Mouse (Mus musculus) lung, embryonic 16.5 days (tissue): ENCODE measurements around the gene Stc2. TPM values are rescaled to one million over a fixed set of nuclear protein-coding genes. Genes with fewer than 3 reads are reported as not detected.

Experiments used
- ATAC-seq: fragments of 200-750 bp; cut with Nextera tagmentation; 2 replicates; pipeline ENCODE4 v1.8.0; 2017; ENCODE audit warnings: low read depth, mild to moderate bottlenecking, moderate library complexity
- H3K27ac ChIP-seq: fragments of 300-500 bp; sonication (generic); 2 replicates; pipeline ENCODE4 v1.5.1; 2014; ENCODE audit warnings: mild to moderate bottlenecking, control low read depth, low read length
- H3K27me3 ChIP-seq: fragments of 300-500 bp; sonication (generic); 2 replicates; pipeline ENCODE4 v1.6.1; 2014; ENCODE audit warnings: low read depth, low read length, mixed read lengths; ENCODE audit not compliant: control insufficient read depth, insufficient read depth
- H3K36me3 ChIP-seq: fragments of 300-500 bp; sonication (generic); 2 replicates; pipeline ENCODE4 v1.6.1; 2014; ENCODE audit warnings: low read length; ENCODE audit not compliant: control insufficient read depth, insufficient read depth
- H3K4me1 ChIP-seq: fragments of 300-500 bp; sonication (generic); replicated peaks from 2 replicates; pipeline ENCODE4 v1.6.1; 2014; ENCODE audit warnings: low read length, mixed read lengths; ENCODE audit not compliant: control insufficient read depth, insufficient read depth
- H3K4me2 ChIP-seq: fragments of 300-500 bp; sonication (generic); 2 replicates; pipeline ENCODE4 v1.6.1; 2014; ENCODE audit warnings: low read depth, low read length, control low read depth
- H3K4me3 ChIP-seq: fragments of 300-500 bp; sonication (generic); 2 replicates; pipeline ENCODE4 v1.5.1; 2014; ENCODE audit warnings: mild to moderate bottlenecking, low read length, control low read depth
- H3K9ac ChIP-seq: fragments of 300-500 bp; sonication (generic); 2 replicates; pipeline ENCODE4 v1.6.1; 2014; ENCODE audit warnings: low read length, control low read depth
- H3K9me3 ChIP-seq: fragments of 300-500 bp; sonication (generic); 2 replicates; pipeline ENCODE4 v1.6.1; 2016; ENCODE audit warnings: low read length; ENCODE audit not compliant: control insufficient read depth
- WGBS: fragments of 180-500 bp; shearing (Covaris S2); extraction: QIAGEN DNeasy Blood & Tissue Kit; methylation state at CpG from one replicate; pipeline ENCODE4 v1.1.7; 2014; 5-methylcytosine and 5-hydroxymethylcytosine counted together
- polyA plus RNA-seq: library from polyadenylated mRNA; unstranded; fragments of >200 nt; fragmentation: Nextera tagmentation; extraction: Ambion mirVana; gene quantifications from 2 replicates; pipeline ENCODE4 v1.2.1, GENCODE M21; 2015

Stc2 gene
- polyA plus RNA-seq, 1 experiment from 2014 or later: 3.4 TPM

GRCm38 (mm10) chr11:31388890-31389289, 19.0 kb upstream of the Stc2 start:
- no peak; the same call in 1 of the 2 replicates for ATAC-seq
- H3K4me2 ChIP-seq: no peak overlapping the region
- no peak overlapping the region for H3K9ac ChIP-seq
- H3K27ac ChIP-seq: no peak overlapping the region
- H3K9me3 ChIP-seq: no peaks in the 10 kb centered on the region
- WGBS: 21% methylated on average over 4 of the region's 4 CpGs
- no peaks in the 10 kb centered on the region for H3K27me3 ChIP-seq
- H3K4me3 ChIP-seq: no peak overlapping the region
- H3K4me1 ChIP-seq: no peaks in the 10 kb centered on the region
- H3K36me3 ChIP-seq: no peaks in the 10 kb centered on the region

DNA sequence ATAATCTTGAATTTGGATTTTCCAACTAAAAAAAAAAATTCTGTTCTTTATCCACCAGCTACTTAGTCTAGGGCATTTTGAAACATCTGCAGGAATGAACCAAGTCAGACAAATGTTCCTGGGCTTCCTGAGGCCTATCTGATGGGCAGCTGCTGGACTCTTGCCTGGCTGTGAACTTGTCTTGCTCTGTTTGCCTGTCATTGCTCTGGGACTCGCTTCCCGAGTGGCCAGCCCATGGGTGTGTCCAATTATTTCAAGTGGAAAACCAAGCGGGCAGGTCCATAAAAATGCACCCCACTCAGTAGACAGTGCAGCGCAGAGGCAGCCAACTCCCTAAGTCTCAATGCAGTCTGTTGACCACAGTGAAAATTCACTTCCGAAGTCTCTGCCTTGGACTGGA, 17.7 kb upstream of the Stc2 start:
- no peaks in the 10 kb centered on the region for H3K4me1 ChIP-seq
- no peak for ATAC-seq
- 70% methylated on average over 5 of the region's 5 CpGs for WGBS
- no peaks in the 10 kb centered on the region for H3K27me3 ChIP-seq
- no peaks in the 10 kb centered on the region for H3K9me3 ChIP-seq
- H3K4me2 ChIP-seq: no peak overlapping the region
- no peaks in the 10 kb centered on the region for H3K36me3 ChIP-seq
- H3K4me3 ChIP-seq: no peak overlapping the region
- H3K9ac ChIP-seq: no peak overlapping the region
- no peak overlapping the region for H3K27ac ChIP-seq

DNA sequence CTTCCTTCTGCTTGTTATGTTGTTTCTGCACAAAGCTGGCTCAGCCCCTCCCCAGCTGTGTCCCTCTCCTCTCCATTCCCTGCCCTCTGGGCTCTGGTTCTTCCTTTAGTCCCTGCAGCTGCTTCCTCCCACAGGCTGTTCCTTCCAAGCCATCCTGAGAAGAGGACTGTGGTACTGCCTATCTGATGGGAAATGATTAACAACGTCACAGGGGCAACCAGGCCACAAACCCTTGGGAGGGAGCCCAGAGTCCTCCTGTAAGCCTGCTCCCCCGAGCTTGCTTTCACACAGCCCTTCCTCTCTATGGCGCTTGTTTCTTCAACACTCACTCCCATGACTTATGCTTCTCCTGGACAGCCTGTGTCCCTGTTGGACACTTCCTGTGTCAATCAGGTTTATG, 16.7 kb upstream of the Stc2 start:
- 18% methylated on average over 3 of the region's 3 CpGs for WGBS
- no peak overlapping the region for H3K27ac ChIP-seq

DNA sequence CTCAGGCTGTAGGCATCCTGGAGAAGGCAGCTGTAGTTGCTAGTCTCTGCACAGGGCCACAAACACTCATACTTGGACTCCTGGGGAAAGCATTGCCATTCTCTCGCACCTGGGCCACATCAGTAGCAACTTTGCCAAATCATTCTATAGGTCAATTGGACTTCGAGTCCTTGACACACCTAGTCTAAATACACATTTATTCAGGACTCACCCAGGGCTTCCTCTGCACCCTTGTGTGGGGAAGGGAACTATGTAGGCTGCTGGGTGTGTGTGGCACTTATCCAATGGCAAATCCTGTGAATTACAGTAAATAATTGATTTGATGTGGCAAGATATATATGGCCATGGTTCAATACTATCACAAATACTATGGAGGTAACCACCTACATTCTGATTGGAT, 14.1 kb upstream of the Stc2 start:
- WGBS: 87% methylated on average over 2 of the region's 2 CpGs
- Histone ChIP-seq H3K27ac (no peak overlapping the region), H3K9ac (no peak overlapping the region), H3K4me2 (no peak overlapping the region), H3K36me3 (no peaks in the 10 kb centered on the region), H3K27me3 (no peaks in the 10 kb centered on the region), H3K9me3 (no peaks in the 10 kb centered on the region), H3K4me3 (no peak overlapping the region), H3K4me1 (no peaks in the 10 kb centered on the region)
- ATAC-seq: no peak

More for the DNA sequence above, 16.7 kb upstream of the Stc2 start:
- ATAC-seq: no peak
- no peak overlapping the region for H3K4me2 ChIP-seq
- no peaks in the 10 kb centered on the region for H3K27me3 ChIP-seq
- H3K9me3 ChIP-seq: no peaks in the 10 kb centered on the region
- no peak overlapping the region for H3K9ac ChIP-seq
- H3K4me3 ChIP-seq: no peak overlapping the region
- no peaks in the 10 kb centered on the region for H3K4me1 ChIP-seq
- no peaks in the 10 kb centered on the region for H3K36me3 ChIP-seq

GRCm38 (mm10) chr11:31382145-31382544, 12.3 kb upstream of the Stc2 start:
- Histone ChIP-seq H3K4me2 (no peak overlapping the region), H3K4me1 (no peaks in the 10 kb centered on the region), H3K36me3 (no peaks in the 10 kb centered on the region), H3K9me3 (no peaks in the 10 kb centered on the region), H3K4me3 (no peak overlapping the region), H3K9ac (no peak overlapping the region), H3K27me3 (no peaks in the 10 kb centered on the region), H3K27ac (no peak overlapping the region)
- WGBS: 77% methylated on average over 5 of the region's 5 CpGs
- no peak for ATAC-seq

DNA sequence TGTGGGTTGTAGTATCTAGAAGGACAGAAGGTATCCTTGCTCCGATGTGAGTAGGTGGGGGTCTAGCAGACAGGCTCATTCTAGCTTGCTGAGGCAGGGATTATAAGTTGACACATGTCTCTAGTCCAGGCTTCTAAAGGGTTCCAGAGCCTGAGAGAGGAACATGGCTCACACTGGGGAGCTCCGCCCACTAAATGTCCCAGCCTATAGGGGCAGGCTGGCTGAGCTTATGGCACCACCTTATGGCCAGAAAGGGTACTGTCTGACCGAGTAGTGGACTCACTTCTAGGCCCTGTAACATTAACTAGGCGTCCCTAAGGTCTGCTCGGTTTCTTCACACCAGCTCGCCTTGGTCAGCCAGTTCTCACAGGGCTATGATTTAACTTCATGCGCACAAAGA, 3.6 kb upstream of the Stc2 start:
- no peaks in the 10 kb centered on the region for H3K9me3 ChIP-seq
- peaks cover 18% of the 10 kb centered on the region; the same call in 1 of the 2 replicates for H3K27me3 ChIP-seq
- H3K9ac ChIP-seq: no peak overlapping the region
- no peak overlapping the region for H3K4me3 ChIP-seq
- no peak for ATAC-seq
- 66% methylated on average over 7 of the region's 7 CpGs for WGBS
- peaks cover 20% of the 10 kb centered on the region for H3K4me1 ChIP-seq
- H3K4me2 ChIP-seq: no peak overlapping the region
- H3K27ac ChIP-seq: no peak overlapping the region
- H3K36me3 ChIP-seq: no peaks in the 10 kb centered on the region

DNA sequence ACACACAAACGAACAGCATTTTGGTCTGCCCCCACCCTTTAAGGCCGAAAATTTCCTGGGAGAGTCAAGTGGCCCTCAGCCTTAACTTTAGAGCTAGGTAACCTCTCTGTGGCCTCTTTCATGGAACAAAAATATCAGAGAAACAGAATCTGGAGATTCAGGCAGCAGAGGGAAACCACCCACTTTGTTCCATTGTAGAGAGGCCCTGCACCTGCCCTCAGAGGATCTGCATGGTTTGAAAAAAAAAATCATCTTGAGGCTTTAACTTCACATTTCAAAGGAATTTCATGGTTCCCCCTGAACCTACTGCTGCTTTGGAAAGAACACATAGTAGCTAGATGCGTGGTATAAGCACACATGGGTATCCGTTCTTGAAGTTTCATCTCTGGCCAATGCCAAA, 2.3 kb upstream of the Stc2 start:
- Histone ChIP-seq H3K36me3 (no peaks in the 10 kb centered on the region), H3K4me3 (no peak overlapping the region), H3K27me3 (peaks cover 21% of the 10 kb centered on the region), H3K9ac (no peak overlapping the region), H3K9me3 (no peaks in the 10 kb centered on the region), H3K4me1 (peaks cover 25% of the 10 kb centered on the region), H3K4me2 (no peak overlapping the region), H3K27ac (no peak overlapping the region)
- 65% methylated on average over 4 of the region's 4 CpGs for WGBS
- no peak for ATAC-seq

- H3K9me3 ChIP-seq: no peaks in the 10 kb centered on the region
- peak; percentile 26 for ATAC-seq
- H3K27ac ChIP-seq: no peak overlapping the region
- H3K4me1 ChIP-seq: peaks cover 25% of the 10 kb centered on the region
- H3K4me3 ChIP-seq: peak overlapping the region; percentile 62
- 2% methylated on average over 39 of the region's 39 CpGs for WGBS
- peaks cover 21% of the 10 kb centered on the region for H3K27me3 ChIP-seq
- peak overlapping the region; percentile 54 for H3K9ac ChIP-seq
- H3K36me3 ChIP-seq: no peaks in the 10 kb centered on the region
- H3K4me2 ChIP-seq: peak overlapping the region; percentile 99
These were observed 1.5 kb upstream of the Stc2 start for GRCm38 (mm10) chr11:31371256-31371838.

DNA sequence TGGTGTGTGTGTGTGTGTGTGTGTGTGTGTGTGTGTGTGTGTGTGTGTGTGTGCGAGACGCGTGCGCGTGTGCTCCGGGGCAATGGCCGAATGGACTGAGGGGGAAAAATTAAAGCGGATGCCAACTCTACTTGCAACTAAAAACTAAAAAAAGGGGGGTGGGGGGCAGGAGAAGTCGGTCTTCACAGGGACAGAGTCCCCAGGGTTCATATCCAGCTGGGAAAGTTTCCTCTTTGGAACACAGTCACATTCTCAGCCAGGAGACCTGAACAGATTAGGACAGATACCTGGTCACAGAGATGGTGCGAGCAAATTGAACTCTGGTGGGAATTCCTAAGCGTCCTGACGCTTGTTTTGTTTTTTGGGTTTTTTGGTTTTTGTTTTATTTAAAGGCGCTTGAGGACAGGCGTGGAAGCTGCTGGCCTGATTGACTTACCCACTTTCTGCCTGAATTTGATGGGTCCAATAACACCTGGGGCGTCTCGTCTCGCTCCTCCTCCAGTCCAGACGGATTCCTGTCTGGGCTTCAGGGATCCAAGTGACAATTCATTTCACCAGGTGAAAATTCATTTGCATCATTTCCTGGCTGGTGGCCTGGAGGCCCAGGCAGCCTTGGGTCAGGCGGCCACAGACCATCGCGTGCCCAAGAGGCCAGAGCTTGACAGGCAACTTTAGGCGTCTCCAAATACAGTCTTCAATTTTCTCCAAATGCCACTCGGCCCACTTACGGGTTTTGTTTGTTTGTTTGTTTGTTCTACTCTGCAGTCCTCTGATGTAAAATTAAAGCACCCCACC, 759 bp upstream of the Stc2 start:
- Histone ChIP-seq H3K4me2 (peak overlapping the region; percentile 99), H3K27me3 (peaks cover 21% of the 10 kb centered on the region), H3K36me3 (no peaks in the 10 kb centered on the region), H3K9ac (peak overlapping the region; percentile 72), H3K4me1 (peaks cover 25% of the 10 kb centered on the region), H3K9me3 (no peaks in the 10 kb centered on the region), H3K27ac (no peak overlapping the region), H3K4me3 (peak overlapping the region; percentile 62)
- 3% methylated on average over 24 of the region's 24 CpGs for WGBS
- ATAC-seq: no peak
